Mouse (Mus musculus): ENCODE results near the gene Trim13. TPM values are rescaled to one million over a fixed set of nuclear protein-coding genes. Genes with fewer than 3 reads are reported as not detected.
"Not testable (repeated sequence)": the region's sequence is repeated elsewhere in the genome, so short reads cannot be mapped to it uniquely, and the experiment has no call there.

The Trim13 gene
- total RNA-seq (2022) = 10 to 100 TPM in 2 of 4 experiments, 1 to 10 TPM in 2; 8.7 to 10.4 (median 9.7) TPM

GRCm38 (mm10) chr14:61597968-61598367, at the start of gene Trim13:
Gene Trim13 (plus strand): TSS chr14:61598247.
- no peak for DNase-seq (ENCODE audit: low spot score in 2 of 2)

- no peak for DNase-seq (ENCODE audit: low spot score in 2 of 2)
Observed at GRCm38 (mm10) chr14:61548614-61549013, 49.4 kb upstream of the Trim13 start.

DNA sequence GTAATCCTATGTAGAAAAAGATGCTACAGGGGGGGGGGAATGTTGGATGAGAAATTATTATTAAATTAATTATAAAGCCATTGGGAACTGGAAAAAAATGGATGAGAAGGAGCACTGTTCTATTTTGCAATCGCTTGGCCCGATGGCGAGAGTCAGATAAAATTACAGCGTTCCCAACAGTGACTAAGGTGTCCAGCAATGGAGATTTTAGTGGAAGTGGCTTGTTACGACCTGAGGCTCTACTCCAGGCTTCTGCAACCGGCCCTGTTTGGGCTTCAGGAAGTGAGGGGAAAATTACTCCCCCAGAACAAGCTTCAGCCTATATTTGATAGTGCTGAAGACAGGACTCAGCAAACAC, 42.1 kb upstream of the Trim13 start:
- peak in 1 of 2 experiments; percentile 14 for DNase-seq (ENCODE audit: low spot score in 2 of 2)

DNA sequence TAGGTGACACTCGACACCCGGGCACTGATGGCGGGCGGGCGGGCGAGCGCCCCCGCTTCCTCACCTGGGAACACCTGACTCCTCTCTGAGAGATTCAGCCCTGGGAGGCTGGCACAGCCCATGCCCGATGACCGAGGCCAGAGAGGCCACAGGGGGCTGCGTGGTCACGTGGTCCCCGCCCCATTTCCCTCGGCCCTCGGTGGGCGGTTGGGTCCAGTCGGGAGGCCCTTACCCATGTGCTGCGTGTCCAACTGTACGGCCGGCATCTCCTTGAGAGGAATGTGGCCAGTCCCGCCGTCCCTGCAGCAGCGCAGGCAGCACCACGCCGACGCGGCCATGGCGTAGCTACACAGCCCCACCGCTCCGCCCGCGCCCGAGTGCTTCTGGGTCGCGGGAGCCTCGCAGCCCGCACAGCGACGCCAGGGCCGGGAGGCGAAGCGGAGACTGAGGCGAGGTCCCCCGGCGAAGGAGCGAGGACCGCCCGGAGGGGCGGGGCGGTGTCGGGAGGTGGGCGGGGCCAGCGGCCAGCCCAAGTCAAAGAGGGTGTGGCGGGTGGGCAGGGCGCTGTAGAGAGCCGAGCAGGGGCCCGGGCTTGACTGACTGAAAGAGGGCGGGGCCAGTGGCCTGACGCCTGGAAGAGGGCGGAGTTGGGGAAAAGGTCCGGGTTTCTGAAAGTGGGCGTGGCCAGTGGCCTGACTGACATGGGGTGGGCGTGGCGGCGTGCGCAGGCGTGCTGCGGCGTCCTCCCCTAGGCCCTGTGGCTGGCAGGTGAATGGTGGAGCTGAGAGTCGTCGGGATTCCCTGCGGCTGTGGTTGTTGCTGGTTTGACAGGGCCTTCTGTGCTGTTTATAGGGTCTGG, 41.5 kb upstream of the Trim13 start, which contains the start of gene Spryd7:
Gene Spryd7 (minus strand): TSS at position 598 of the 859 bp plus-strand sequence.
- peak; percentile 94 to 97 for DNase-seq (ENCODE audit: low spot score in 2 of 2)

GRCm38 (mm10) chr14:61558901-61559300, 39.1 kb upstream of the Trim13 start:
- DNase-seq (ENCODE audit: low spot score in 2 of 2) = no peak

- no peak for DNase-seq (ENCODE audit: low spot score in 2 of 2)
Observed at GRCm38 (mm10) chr14:61559856-61560255, 38.2 kb upstream of the Trim13 start.

- DNase-seq (ENCODE audit: low spot score in 2 of 2) = not testable (repeated sequence)
Observed at GRCm38 (mm10) chr14:61566211-61566610, 31.8 kb upstream of the Trim13 start.

- DNase-seq (ENCODE audit: low spot score in 2 of 2) = no peak
Observed at GRCm38 (mm10) chr14:61569344-61569743, 28.7 kb upstream of the Trim13 start.

- peak; percentile 69 to 74 for DNase-seq (ENCODE audit: low spot score in 2 of 2)
Observed at GRCm38 (mm10) chr14:61571366-61571765, 26.7 kb upstream of the Trim13 start.

DNA sequence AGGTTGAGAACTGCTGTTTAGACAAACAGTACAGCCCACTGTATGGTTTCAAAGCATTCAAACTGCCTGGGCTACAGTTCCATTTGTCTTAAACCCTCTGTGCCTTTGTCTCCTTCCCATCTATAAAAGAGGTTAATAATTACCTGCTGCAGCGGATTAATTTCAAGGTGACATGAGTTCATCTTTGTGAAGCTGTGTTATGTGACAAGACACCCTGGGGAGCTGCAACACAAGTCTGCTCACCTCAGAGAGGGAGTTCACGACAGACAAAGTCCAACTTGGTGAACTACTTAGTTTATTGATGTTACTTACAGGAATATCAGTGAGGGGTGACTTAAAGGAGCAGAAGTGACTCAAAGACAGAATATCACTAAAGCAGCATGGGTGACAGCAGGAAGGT, 25.9 kb upstream of the Trim13 start:
- DNase-seq (ENCODE audit: low spot score in 2 of 2) = no peak

- DNase-seq (ENCODE audit: low spot score in 2 of 2) = peak; percentile 39 to 57
Observed at GRCm38 (mm10) chr14:61575066-61575465, 23.0 kb upstream of the Trim13 start.

DNA sequence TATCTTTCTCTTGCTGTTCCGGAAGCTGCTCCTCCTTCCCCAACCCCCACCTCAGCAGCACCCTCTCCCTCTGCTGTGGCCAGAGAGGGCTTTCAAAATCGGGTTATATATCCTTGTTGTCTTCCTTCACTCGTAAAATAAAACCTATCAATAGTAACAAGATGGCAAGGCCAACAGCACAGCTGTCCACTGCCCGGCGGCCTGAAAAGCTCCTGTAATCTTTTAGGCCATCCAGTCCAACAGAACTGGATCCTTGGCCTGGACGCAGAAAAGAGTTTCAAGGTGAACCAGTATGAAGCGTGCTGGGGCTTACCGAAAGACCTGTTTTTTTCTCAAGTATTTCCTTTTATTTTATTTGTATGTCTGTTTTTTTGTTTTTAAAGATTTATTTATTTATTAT, 22.1 kb upstream of the Trim13 start:
- peak; percentile 40 to 66 for DNase-seq (ENCODE audit: low spot score in 2 of 2)

DNA sequence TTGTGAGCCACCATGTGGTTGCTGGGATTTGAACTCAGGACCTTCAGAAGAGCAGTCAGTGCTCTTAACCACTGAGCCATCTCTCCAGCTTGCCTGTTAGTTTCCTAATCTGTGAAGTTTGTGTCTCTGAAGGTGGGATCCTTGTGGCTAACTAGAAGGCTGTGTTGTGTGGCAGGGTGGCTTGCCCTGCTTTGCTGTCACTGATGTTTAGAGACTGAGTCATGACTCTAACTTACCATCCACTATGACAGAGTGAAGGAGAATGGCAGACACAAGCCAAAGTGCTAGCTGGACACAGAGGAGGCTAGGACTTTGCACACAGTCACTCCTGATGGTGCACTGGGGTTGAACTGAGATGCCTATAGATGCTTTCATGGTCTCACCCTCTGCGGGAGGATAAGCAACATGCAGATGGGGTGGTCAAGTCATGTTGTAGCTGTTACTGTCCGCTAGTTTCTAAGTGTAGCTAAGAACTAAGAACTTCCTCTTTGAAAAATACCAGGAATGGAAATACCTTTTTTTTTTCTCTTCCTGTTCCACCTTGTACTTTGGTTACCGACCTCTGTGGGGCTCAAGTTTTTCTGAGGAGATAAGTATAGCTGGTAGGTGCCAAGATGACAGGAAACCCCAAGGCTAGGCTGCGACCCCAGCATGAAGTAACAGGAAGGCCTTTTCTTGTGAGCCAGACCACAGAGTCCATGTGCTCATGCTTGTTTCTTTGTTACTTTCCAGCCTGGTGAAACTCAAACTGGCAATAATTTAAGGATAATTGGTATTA, 8.6 kb upstream of the Trim13 start:
- no peak for DNase-seq (ENCODE audit: low spot score in 2 of 2)

- DNase-seq (ENCODE audit: low spot score in 2 of 2) = no peak
Observed at GRCm38 (mm10) chr14:61596719-61597426, 1.2 kb upstream of the Trim13 start.

DNA sequence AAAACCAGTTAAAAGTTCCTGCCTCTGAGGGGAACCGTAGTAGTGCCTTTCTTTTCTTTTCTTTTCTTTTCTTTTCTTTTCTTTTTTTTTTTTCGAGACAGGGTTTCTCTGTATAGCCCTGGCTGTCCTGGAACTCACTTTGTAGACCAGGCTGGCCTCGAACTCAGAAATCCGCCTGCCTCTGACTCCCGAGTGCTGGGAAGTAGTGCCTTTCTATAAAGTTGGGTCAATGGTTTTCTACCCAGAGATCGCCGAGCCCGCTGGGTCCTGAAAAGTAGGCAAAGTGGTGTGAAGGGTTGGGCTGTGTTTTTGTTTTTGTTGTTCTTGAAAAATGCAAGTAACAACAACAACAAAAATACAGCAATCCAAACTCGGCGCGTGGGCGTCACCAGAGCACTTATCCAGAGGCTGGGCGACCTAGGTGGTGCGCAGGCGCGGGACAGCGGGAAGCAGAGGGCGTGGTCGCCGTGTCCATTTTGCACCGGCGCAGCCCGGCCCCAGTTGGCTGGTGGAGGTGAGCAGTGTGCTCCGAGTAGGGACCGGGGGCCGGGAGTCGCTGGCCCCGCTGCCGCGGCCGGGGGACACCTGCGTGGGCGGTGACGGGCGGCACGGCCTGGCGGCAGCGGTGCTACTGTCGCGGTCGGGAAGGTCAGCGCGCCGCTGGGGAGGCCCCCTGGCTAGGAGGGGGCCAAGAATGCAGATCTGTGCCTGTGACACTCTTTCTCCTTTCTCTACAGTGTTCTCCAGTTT, 1.2 kb downstream of the Trim13 start:
- peak; percentile 73 to 89 for DNase-seq (ENCODE audit: low spot score in 2 of 2)

DNA sequence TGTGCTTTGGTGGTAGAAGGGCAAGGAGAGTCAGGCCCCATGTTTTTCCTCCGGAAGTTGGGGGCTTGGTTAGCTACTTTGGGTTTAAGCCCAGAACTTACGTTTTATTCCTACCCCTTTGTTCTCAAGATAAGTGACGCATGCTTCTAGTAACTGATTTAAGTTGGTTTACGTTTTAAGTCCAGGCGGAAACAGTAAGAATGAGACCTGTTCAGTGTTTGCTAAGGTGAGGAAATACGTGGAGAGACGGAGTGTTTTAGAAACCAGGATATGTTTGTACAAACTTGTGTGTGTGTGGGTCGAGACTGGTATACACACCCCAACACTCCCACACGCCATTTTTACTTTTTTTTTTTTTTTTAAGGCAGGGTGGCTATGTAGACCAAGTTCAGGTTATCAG, 3.3 kb downstream of the Trim13 start:
- DNase-seq (ENCODE audit: low spot score in 2 of 2) = no peak

GRCm38 (mm10) chr14:61603069-61603755, 5.2 kb downstream of the Trim13 start:
- DNase-seq (ENCODE audit: low spot score in 2 of 2) = no peak

GRCm38 (mm10) chr14:61604081-61604480, 6.0 kb downstream of the Trim13 start:
- DNase-seq (ENCODE audit: low spot score in 2 of 2) = no peak

DNA sequence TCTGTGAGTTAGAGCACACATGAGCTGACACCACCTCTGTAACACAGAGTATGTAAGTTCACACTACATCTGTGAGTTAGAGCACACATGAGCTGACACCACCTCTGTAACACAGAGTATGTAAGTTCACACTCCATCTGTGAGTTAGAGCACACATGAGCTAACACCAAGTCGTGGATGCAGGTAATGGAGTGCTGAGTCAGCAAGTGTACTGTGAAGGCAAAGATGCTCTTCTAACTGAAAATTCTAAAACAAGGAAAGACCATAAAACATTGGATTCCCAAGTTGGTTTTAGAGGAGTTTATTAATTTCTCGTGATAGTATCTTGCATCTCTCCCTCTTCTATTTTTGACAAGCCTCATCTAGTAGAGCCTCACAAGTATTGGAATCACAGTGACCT, 8.0 kb downstream of the Trim13 start:
- not testable (repeated sequence) for DNase-seq (ENCODE audit: low spot score in 2 of 2)

- no peak for DNase-seq (ENCODE audit: low spot score in 2 of 2)
Observed at GRCm38 (mm10) chr14:61607157-61607556, 9.1 kb downstream of the Trim13 start, which contains the start of gene Kcnrg. Gene Kcnrg (plus strand): TSS chr14:61607457.
